In genomic region chr8:71567587-71567986, GRCm38 (mm10) we compare ENCODE assay signal across 25 mouse cellular contexts. TPM values are rescaled to one million over a fixed set of nuclear protein-coding genes. Genes with fewer than 3 reads are reported as not detected.
A peak's percentile ranks its signal among the peaks of the same experiment; 100 is the strongest.
DNase-seq lines count a peak whose midpoint lies in the region; ATAC-seq and TF ChIP-seq lines count a peak whose summit lies in the region.
"Had no signal": no experiment of that assay in that cellular context is flagged by ENCODE, and none has a peak within 500 bp of the region (broad histone marks: within the 10 kb centered on the region; RNA-seq: fewer than 3 reads in every experiment).

No protein-coding gene starts in this region.

- peak; percentile 51 to 62 for DNase-seq in adrenal gland, adult (ENCODE audit: inconsistent age in 2 of 2, low spot score in 1 of 2)
- DNase-seq in adrenal gland, postnatal 14 days, result no peak
- no peak for DNase-seq in heart, adult 2 months
- no peak for DNase-seq in heart, adult 8-10 months (ENCODE audit: low spot score)
- DNase-seq in kidney, postnatal 0 days (ENCODE audit: low spot score), result no peak
- no peak for DNase-seq in kidney, postnatal 10 days
- DNase-seq in MEL (ENCODE audit: low read depth, low spot score), result no peak
- DNase-seq in stomach, postnatal 0 days (ENCODE audit: low spot score), result no peak
- DNase-seq: lung, adult 2 months; midbrain, embryonic 14.5 days; retina, postnatal 1 day; right cerebral cortex, postnatal 25 days; spleen, adult 18-20 months; thymus, adult 18-20 months; thymus, postnatal 36 days had no signal

- no peak overlapping the region for H3K9ac ChIP-seq in heart, adult 2 months (ENCODE audit: low read depth, low read length)
- H3K9ac ChIP-seq in kidney, postnatal 0 days (ENCODE audit: low read depth, low read length), result no peak overlapping the region
- H3K9ac ChIP-seq in MEL (ENCODE audit: control insufficient read depth, low read depth, low read length, poor library complexity, severe bottlenecking), result no peak overlapping the region
- H3K9ac ChIP-seq in stomach, postnatal 0 days (ENCODE audit: low read length), result no peak overlapping the region
- H3K9ac ChIP-seq: embryonic facial prominence, embryonic 15.5 days; limb, embryonic 12.5 days; liver, embryonic 12.5 days; neural tube, embryonic 12.5 days had no signal

- intact Hi-C loops in heart, adult 2 months (cut with DNase I), result no loop called here

- H3K4me2 ChIP-seq in kidney, postnatal 0 days (ENCODE audit: low read length), result no peak overlapping the region
- H3K4me2 ChIP-seq in stomach, postnatal 0 days (replicated peaks; ENCODE audit: low read depth), result no peak overlapping the region
- H3K4me2 ChIP-seq: limb, embryonic 12.5 days; neural tube, embryonic 12.5 days had no signal

- no peak for TF ChIP-seq CTCF in heart, adult 2 months (IDR thresholded peaks at IDR 0.05)
- TF ChIP-seq CTCF in kidney, postnatal 0 days (IDR thresholded peaks at IDR 0.05; ENCODE audit: low read depth), result no peak
- TF ChIP-seq CTCF in MEL (IDR thresholded peaks at IDR 0.05 in 2 of 3, conservative IDR thresholded peaks at IDR 0.05 in 1 of 3; ENCODE audit: control insufficient read depth in 1 of 3, insufficient read depth in 1 of 3, low read depth in 2 of 3, low read length in 3 of 3, poor library complexity in 1 of 3, severe bottlenecking in 1 of 3), result no peak
- no peak for TF ChIP-seq CTCF in stomach, postnatal 0 days (IDR thresholded peaks at IDR 0.05; ENCODE audit: low read depth)

- TF ChIP-seq EP300 in heart, adult 2 months (IDR thresholded peaks at IDR 0.05; ENCODE audit: insufficient read depth, low read depth, low read length), result no peak
- TF ChIP-seq EP300 in MEL (IDR thresholded peaks at IDR 0.05; ENCODE audit: low read depth in 1 of 2, low read length in 2 of 2), result no peak
- no peak for TF ChIP-seq EP300 in stomach, postnatal 0 days (optimal IDR thresholded peaks at IDR 0.05)

- no peaks in the 10 kb centered on the region for H3K9me3 ChIP-seq in kidney, postnatal 0 days (replicated peaks; ENCODE audit: low read length)
- H3K9me3 ChIP-seq in MEL (replicated peaks; ENCODE audit: insufficient read depth, low read length), result no peaks in the 10 kb centered on the region
- no peaks in the 10 kb centered on the region for H3K9me3 ChIP-seq in stomach, postnatal 0 days (ENCODE audit: control insufficient read depth, low read length)

- no peaks in the 10 kb centered on the region for H3K36me3 ChIP-seq in heart, adult 2 months (ENCODE audit: control insufficient read depth, insufficient read depth, low read length)
- H3K36me3 ChIP-seq in kidney, postnatal 0 days (ENCODE audit: insufficient read depth, low read length), result no peaks in the 10 kb centered on the region
- no peaks in the 10 kb centered on the region for H3K36me3 ChIP-seq in MEL (ENCODE audit: control insufficient read depth in 1 of 2, insufficient read depth in 2 of 2, low read length in 2 of 2)
- no peaks in the 10 kb centered on the region for H3K36me3 ChIP-seq in stomach, postnatal 0 days (ENCODE audit: control insufficient read depth, insufficient read depth, low read length)
- H3K36me3 ChIP-seq: embryonic facial prominence, embryonic 15.5 days; heart, embryonic 10.5 days; hindbrain, embryonic 10.5 days; limb, embryonic 12.5 days; liver, embryonic 12.5 days; neural tube, embryonic 12.5 days had no signal

- H3K4me1 ChIP-seq in heart, adult 2 months (ENCODE audit: control insufficient read depth, insufficient read depth, low read length), result peaks cover 2% of the 10 kb centered on the region
- peaks cover 6% of the 10 kb centered on the region; the same call in 1 of the 2 replicates for H3K4me1 ChIP-seq in kidney, postnatal 0 days (replicated peaks; ENCODE audit: insufficient read depth, low read length)
- H3K4me1 ChIP-seq in MEL (ENCODE audit: control insufficient read depth in 1 of 2, insufficient read depth in 2 of 2, low read length in 2 of 2), result no peaks in the 10 kb centered on the region; a peak in 1 of 4 replicates
- 0 out of 2 replicates have a peak, but pooled peaks cover 4% of the 10 kb centered on the region for H3K4me1 ChIP-seq in stomach, postnatal 0 days (replicated peaks; ENCODE audit: control insufficient read depth, insufficient read depth)

- 45% methylated on average over 7 of the region's 7 CpGs for WGBS in heart, adult 2 months
- whole genome bisulfite sequencing in kidney, postnatal 0 days, result 73% methylated on average over 7 of the region's 7 CpGs
- 73% methylated on average over 7 of the region's 7 CpGs for WGBS in stomach, postnatal 0 days

- no peak for ATAC-seq in kidney, postnatal 0 days (replicated peaks; ENCODE audit: low FRiP score, low read depth)
- ATAC-seq in stomach, postnatal 0 days (ENCODE audit: low FRiP score, low TSS enrichment), result no peak
- ATAC-seq: liver, embryonic 12.5 days had no signal

- TF ChIP-seq RAD21 in MEL (IDR thresholded peaks at IDR 0.05; ENCODE audit: low read depth, low read length), result no peak

- peak overlapping the region; percentile 96 for H3K27ac ChIP-seq in heart, adult 2 months
- H3K27ac ChIP-seq in kidney, postnatal 0 days, result peak overlapping the region; percentile 96
- H3K27ac ChIP-seq in MEL (ENCODE audit: control insufficient read depth, low read depth, low read length), result no peak overlapping the region
- no peak overlapping the region for H3K27ac ChIP-seq in stomach, postnatal 0 days (replicated peaks)
- H3K27ac ChIP-seq: embryonic facial prominence, embryonic 15.5 days; heart, embryonic 10.5 days; hindbrain, embryonic 10.5 days; limb, embryonic 12.5 days; liver, embryonic 12.5 days; neural tube, embryonic 12.5 days had no signal

- H3K79me2 ChIP-seq in heart, adult 2 months (replicated peaks; ENCODE audit: control insufficient read depth, insufficient read depth, low read length), result no peaks in the 10 kb centered on the region; the same call in 1 of the 2 replicates
- H3K79me2 ChIP-seq in MEL (ENCODE audit: control insufficient read depth, insufficient read depth, low read length, poor library complexity), result no peaks in the 10 kb centered on the region

- TF ChIP-seq POLR2A in heart, adult 2 months (IDR thresholded peaks at IDR 0.05; ENCODE audit: insufficient read depth, low read depth, low read length), result no peak
- no peak for TF ChIP-seq POLR2A in MEL (IDR thresholded peaks at IDR 0.05; ENCODE audit: control insufficient read depth in 1 of 2, insufficient read depth in 1 of 2, low read depth in 1 of 2, low read length in 2 of 2, poor library complexity in 1 of 2)

- H3K27me3 ChIP-seq in heart, adult 2 months (ENCODE audit: control insufficient read depth, insufficient read depth, low read length), result no peaks in the 10 kb centered on the region; the same call in 1 of the 2 replicates
- peaks cover under 1% of the 10 kb centered on the region; the same call in 1 of the 2 replicates for H3K27me3 ChIP-seq in kidney, postnatal 0 days (ENCODE audit: insufficient read depth, low read length)
- H3K27me3 ChIP-seq in MEL (ENCODE audit: control insufficient read depth in 1 of 2, insufficient read depth in 2 of 2, low read length in 2 of 2), result no peaks in the 10 kb centered on the region
- no peaks in the 10 kb centered on the region for H3K27me3 ChIP-seq in stomach, postnatal 0 days (ENCODE audit: control insufficient read depth, insufficient read depth, low read length)

- no peak overlapping the region for H3K4me3 ChIP-seq in heart, adult 2 months
- no peak overlapping the region for H3K4me3 ChIP-seq in kidney, postnatal 0 days (replicated peaks; ENCODE audit: low read depth, low read length)
- no peak overlapping the region for H3K4me3 ChIP-seq in MEL (ENCODE audit: control insufficient read depth in 1 of 2, insufficient read depth in 1 of 2, low read depth in 2 of 2, low read length in 2 of 2)
- no peak overlapping the region for H3K4me3 ChIP-seq in stomach, postnatal 0 days (ENCODE audit: low read depth, low read length)
- H3K4me3 ChIP-seq: embryonic facial prominence, embryonic 15.5 days; heart, embryonic 10.5 days; limb, embryonic 12.5 days; liver, embryonic 12.5 days; neural tube, embryonic 12.5 days had no signal

RNA-seq across cellular contexts. Expression of gene Slc27a1, which starts 1.1 kb away (rescaled TPM):
- 91.6 and 93.6 TPM in 2 replicates for total RNA-seq in adrenal gland, postnatal 14 days (2021)
- 100 to 1,000 TPM; 159 to 191 TPM for total RNA-seq in heart, adult 2 months (2021)
- 227 and 281 TPM in 2 replicates for polyA plus RNA-seq in heart, adult 2 months (2012; rRNA removed)
- total RNA-seq in heart, adult 8-10 months (2022), result 100 to 1,000 TPM; 192 to 237 (median 204) TPM
- 50.5 and 53.7 TPM in 2 replicates for polyA plus RNA-seq in kidney, postnatal 0 days (2015; fragmentation: Nextera tagmentation; extraction: Ambion mirVana)
- total RNA-seq in MEL (2012; rRNA removed), result 0.42 and 0.46 TPM in 2 replicates
- polyA plus RNA-seq in MEL (2012; ENCODE audit: insufficient read depth in 1 of 2, insufficient read length in 2 of 2, low read depth in 1 of 2, low replicate concordance in 2 of 2, missing spikeins in 1 of 2), result 1 to 10 TPM in 1 of 2 experiments, not detected in 1; 1.3 TPM
- 26.5 and 27.4 TPM in 2 replicates for polyA plus RNA-seq in stomach, postnatal 0 days (2015; fragmentation: Nextera tagmentation; extraction: Ambion mirVana)

RNA-seq across cellular contexts. Expression of gene Nxnl1, which starts 1.2 kb away (rescaled TPM):
- 0.53 and 1.0 TPM in 2 replicates for total RNA-seq in adrenal gland, postnatal 14 days (2021)
- total RNA-seq in heart, adult 2 months (2021), result under 1 TPM; 0.14 to 0.18 TPM
- 0.12 TPM in 1 of 2 replicates, not detected in the other for polyA plus RNA-seq in heart, adult 2 months (2012; rRNA removed)
- under 1 TPM in 2 of 4 experiments, not detected in 2; 0.14 to 0.19 TPM for total RNA-seq in heart, adult 8-10 months (2022)
- 0.13 and 0.20 TPM in 2 replicates for polyA plus RNA-seq in kidney, postnatal 0 days (2015; fragmentation: Nextera tagmentation; extraction: Ambion mirVana)
- 0.04 TPM in 1 of 2 replicates, not detected in the other for total RNA-seq in MEL (2012; rRNA removed)
- polyA plus RNA-seq in MEL (2012; ENCODE audit: insufficient read depth in 1 of 2, insufficient read length in 2 of 2, low read depth in 1 of 2, low replicate concordance in 2 of 2, missing spikeins in 1 of 2), result 1 to 10 TPM in 1 of 2 experiments, not detected in 1; 1.2 TPM
- 0.04 and 0.05 TPM in 2 replicates for polyA plus RNA-seq in stomach, postnatal 0 days (2015; fragmentation: Nextera tagmentation; extraction: Ambion mirVana)
- total RNA-seq: common myeloid progenitor, adult 5-6 weeks; layer of hippocampus, postnatal 10 days; megakaryocyte-erythroid progenitor cell, adult 5-6 weeks had no signal
- polyA plus RNA-seq: heart, embryonic 10.5 days; hindbrain, embryonic 10.5 days; large intestine, adult 2 months; limb, embryonic 12.5 days; lung, adult 2 months; midbrain, embryonic 14.5 days; neural tube, embryonic 12.5 days had no signal

RNA-seq across cellular contexts. Expression of gene Tmem221, which starts 8.9 kb away (rescaled TPM):
- 1.8 and 4.2 TPM in 2 replicates for total RNA-seq in adrenal gland, postnatal 14 days (2021)
- under 1 TPM in 1 of 2 experiments, not detected in 1; 0.16 TPM for total RNA-seq in heart, adult 2 months (2021)
- 0.29 and 0.51 TPM in 2 replicates for polyA plus RNA-seq in heart, adult 2 months (2012; rRNA removed)
- under 1 TPM in 2 of 4 experiments, not detected in 2; 0.16 to 0.25 TPM for total RNA-seq in heart, adult 8-10 months (2022)
- polyA plus RNA-seq in kidney, postnatal 0 days (2015; fragmentation: Nextera tagmentation; extraction: Ambion mirVana), result 17.1 and 19.1 TPM in 2 replicates
- total RNA-seq in MEL (2012; rRNA removed), result 1.2 and 1.7 TPM in 2 replicates
- 1 to 10 TPM in 1 of 2 experiments, not detected in 1; 5.1 TPM for polyA plus RNA-seq in MEL (2012; ENCODE audit: insufficient read depth in 1 of 2, insufficient read length in 2 of 2, low read depth in 1 of 2, low replicate concordance in 2 of 2, missing spikeins in 1 of 2)
- polyA plus RNA-seq in stomach, postnatal 0 days (2015; fragmentation: Nextera tagmentation; extraction: Ambion mirVana), result 1.0 and 1.4 TPM in 2 replicates
- total RNA-seq: common myeloid progenitor, adult 5-6 weeks; layer of hippocampus, postnatal 10 days; megakaryocyte-erythroid progenitor cell, adult 5-6 weeks had no signal
- polyA plus RNA-seq: midbrain, embryonic 14.5 days had no signal

RNA-seq across cellular contexts. Expression of gene Pgls, which starts 24.4 kb away (rescaled TPM):
- total RNA-seq in adrenal gland, postnatal 14 days (2021), result 212 and 250 TPM in 2 replicates
- 10 to 100 TPM; 58.6 to 66.3 TPM for total RNA-seq in heart, adult 2 months (2021)
- 53.2 and 80.4 TPM in 2 replicates for polyA plus RNA-seq in heart, adult 2 months (2012; rRNA removed)
- total RNA-seq in heart, adult 8-10 months (2022), result 10 to 100 TPM; 57.7 to 65.1 (median 62.6) TPM
- 279 and 296 TPM in 2 replicates for polyA plus RNA-seq in kidney, postnatal 0 days (2015; fragmentation: Nextera tagmentation; extraction: Ambion mirVana)
- 219 and 257 TPM in 2 replicates for total RNA-seq in MEL (2012; rRNA removed)
- 100 to 1,000 TPM in 1 of 2 experiments, not detected in 1; 225 TPM for polyA plus RNA-seq in MEL (2012; ENCODE audit: insufficient read depth in 1 of 2, insufficient read length in 2 of 2, low read depth in 1 of 2, low replicate concordance in 2 of 2, missing spikeins in 1 of 2)
- 221 and 223 TPM in 2 replicates for polyA plus RNA-seq in stomach, postnatal 0 days (2015; fragmentation: Nextera tagmentation; extraction: Ambion mirVana)

RNA-seq across cellular contexts. Expression of gene Mvb12a, which starts 24.9 kb away (rescaled TPM):
- total RNA-seq in adrenal gland, postnatal 14 days (2021), result 63.2 and 66.3 TPM in 2 replicates
- 10 to 100 TPM; 27.0 to 29.7 TPM for total RNA-seq in heart, adult 2 months (2021)
- 51.6 and 53.7 TPM in 2 replicates for polyA plus RNA-seq in heart, adult 2 months (2012; rRNA removed)
- total RNA-seq in heart, adult 8-10 months (2022), result 10 to 100 TPM; 28.8 to 31.5 (median 29.1) TPM
- 129 and 131 TPM in 2 replicates for polyA plus RNA-seq in kidney, postnatal 0 days (2015; fragmentation: Nextera tagmentation; extraction: Ambion mirVana)
- total RNA-seq in MEL (2012; rRNA removed), result 39.5 and 46.5 TPM in 2 replicates
- 10 to 100 TPM in 1 of 2 experiments, not detected in 1; 67.3 TPM for polyA plus RNA-seq in MEL (2012; ENCODE audit: insufficient read depth in 1 of 2, insufficient read length in 2 of 2, low read depth in 1 of 2, low replicate concordance in 2 of 2, missing spikeins in 1 of 2)
- polyA plus RNA-seq in stomach, postnatal 0 days (2015; fragmentation: Nextera tagmentation; extraction: Ambion mirVana), result 103 TPM in 2 replicates

Comparison
In these comparisons a context has a peak if more than half of its experiments do, and no peak if none do; other contexts are left out.
1. DNase-seq: peak in adrenal gland, adult (2 of 2); none in adrenal gland, postnatal 14 days (single experiment), heart, adult 2 months (0 of 2), heart, adult 8-10 months (single experiment), kidney, postnatal 0 days (single experiment), kidney, postnatal 10 days (single experiment), MEL (single experiment) and stomach, postnatal 0 days (single experiment).
2. H3K27ac ChIP-seq: peak in heart, adult 2 months (single experiment) and kidney, postnatal 0 days (single experiment); none in MEL (single experiment) and stomach, postnatal 0 days (single experiment).
3. RNA of gene Slc27a1, which starts 1.1 kb away (total RNA-seq): 192 to 237 TPM in heart, adult 8-10 months, 159 to 191 TPM in heart, adult 2 months and 91.6 to 93.6 TPM in adrenal gland, postnatal 14 days; 0.42 to 0.46 TPM in MEL; every median in the first group is over 10 times any median in the second.